Mouse (Mus musculus) lung, postnatal 0 days (tissue): Measurements from ENCODE around the gene Pygl.

Experiments used
- CTCF ChIP-seq: IDR thresholded peaks from 2 replicates; pipeline ENCODE4 v1.5.1; 2016; ENCODE audit warnings: antibody characterized with exemption, mild to moderate bottlenecking
- EP300 ChIP-seq: IDR thresholded peaks from 2 replicates; pipeline ENCODE4 v1.6.1; 2016; ENCODE audit warnings: antibody characterized with exemption, mild to moderate bottlenecking, control low read depth

DNA sequence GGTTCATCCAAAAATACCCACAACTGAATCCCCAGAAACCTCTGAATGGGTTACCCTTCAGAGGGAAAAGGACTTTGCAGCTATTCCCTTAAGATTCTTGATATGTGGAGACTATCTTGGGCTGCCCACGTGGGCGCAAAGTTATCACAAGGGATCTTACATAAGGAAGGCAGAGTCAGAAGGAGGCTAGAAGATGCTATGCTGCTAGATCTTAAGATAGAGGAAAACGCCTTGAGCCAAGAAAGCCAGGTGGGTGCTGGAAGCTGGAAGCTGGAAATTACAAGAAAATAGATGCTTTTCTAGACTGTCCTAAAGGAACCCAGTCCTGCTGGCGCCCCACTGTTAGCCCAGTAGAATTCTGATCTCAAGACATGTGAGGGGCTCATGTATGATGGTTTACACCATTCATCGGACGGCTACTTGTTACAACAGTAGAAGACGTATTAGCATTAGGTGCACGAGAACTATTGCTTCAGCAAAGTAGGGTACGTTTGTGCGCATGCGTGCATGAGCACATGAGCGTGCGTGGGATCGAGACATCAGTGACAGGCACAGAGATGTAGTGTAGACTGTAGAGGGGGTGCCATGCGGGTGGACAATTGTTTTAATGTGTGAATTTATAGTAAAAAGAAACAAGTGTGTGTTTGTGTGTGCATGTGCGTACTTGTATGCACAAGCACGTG lies 31.1 kb upstream of the Pygl start:
- TF ChIP-seq CTCF (no peak), EP300 (no peak)
